Mouse (Mus musculus) intestine, embryonic 16.5 days (tissue): Measurements from ENCODE around the gene Fxr1. TPM values are rescaled to one million over a fixed set of nuclear protein-coding genes. Genes with fewer than 3 reads are reported as not detected.
A peak's percentile ranks its signal among the peaks of the same experiment; 100 is the strongest.

Source experiments
- ATAC-seq: fragments of 200-750 bp; cut with Nextera tagmentation; 2 replicates; pipeline ENCODE4 v1.8.0; 2017; ENCODE audit warnings: moderate TSS enrichment, moderate library complexity
- H3K27ac ChIP-seq: fragments of 300-500 bp; sonication (generic); 2 replicates; pipeline ENCODE4 v1.5.1; 2014; ENCODE audit warnings: mild to moderate bottlenecking, low read length
- H3K27me3 ChIP-seq: fragments of 300-500 bp; sonication (generic); replicated peaks from 2 replicates; pipeline ENCODE4 v1.6.1; 2014; ENCODE audit warnings: low read length, control low read depth, mixed read lengths; ENCODE audit not compliant: control insufficient read depth, insufficient read depth
- H3K36me3 ChIP-seq: fragments of 300-500 bp; sonication (generic); 2 replicates; pipeline ENCODE4 v1.6.1; 2014; ENCODE audit warnings: low read length, control low read depth; ENCODE audit not compliant: control insufficient read depth, insufficient read depth
- H3K4me1 ChIP-seq: fragments of 300-500 bp; sonication (generic); 2 replicates; pipeline ENCODE4 v1.6.1; 2014; ENCODE audit warnings: low read length, control low read depth, mixed read lengths; ENCODE audit not compliant: control insufficient read depth, insufficient read depth
- H3K4me2 ChIP-seq: fragments of 300-500 bp; sonication (generic); 2 replicates; pipeline ENCODE4 v1.6.1; 2014; ENCODE audit warnings: low read depth, low read length, control low read depth
- H3K4me3 ChIP-seq: fragments of 300-500 bp; sonication (generic); 2 replicates; pipeline ENCODE4 v1.5.1; 2014; ENCODE audit warnings: mild to moderate bottlenecking, low read length
- H3K9ac ChIP-seq: fragments of 300-500 bp; sonication (generic); 2 replicates; pipeline ENCODE4 v1.6.1; 2014; ENCODE audit warnings: low read depth, low read length
- H3K9me3 ChIP-seq: fragments of 300-500 bp; sonication (generic); 2 replicates; pipeline ENCODE4 v1.6.1; 2016; ENCODE audit warnings: low read length, control low read depth; ENCODE audit not compliant: control insufficient read depth
- WGBS: fragments of 180-500 bp; shearing (Covaris S2); extraction: QIAGEN DNeasy Blood & Tissue Kit; methylation state at CpG from one replicate; pipeline ENCODE4 v1.1.7; 2014; 5-methylcytosine and 5-hydroxymethylcytosine counted together
- polyA plus RNA-seq: library from polyadenylated mRNA; unstranded; fragments of >200 nt; fragmentation: Nextera tagmentation; extraction: Ambion mirVana; gene quantifications from 2 replicates; pipeline ENCODE4 v1.2.1, GENCODE M21; 2015

Fxr1 gene
- polyA plus RNA-seq, 1 experiment from 2014 or later, result 35.3 TPM

- no peak overlapping the region for H3K27ac ChIP-seq
- peaks cover 9% of the 10 kb centered on the region for H3K4me1 ChIP-seq
- H3K4me3 ChIP-seq, result peak overlapping the region; percentile 79; the same call in 1 of the 2 replicates
- peaks cover 4% of the 10 kb centered on the region; the same call in 1 of the 2 replicates for H3K36me3 ChIP-seq
- H3K4me2 ChIP-seq, result peak overlapping the region; percentile 63
- WGBS, result 87% methylated on average over 3 of the region's 3 CpGs
- H3K9me3 ChIP-seq, result no peaks in the 10 kb centered on the region
- H3K9ac ChIP-seq, result no peak overlapping the region
- no peak for ATAC-seq
- H3K27me3 ChIP-seq, result no peaks in the 10 kb centered on the region
Measured at GRCm38 (mm10) chr3:34081929-34082328, 62.2 kb downstream of the Fxr1 start.

DNA sequence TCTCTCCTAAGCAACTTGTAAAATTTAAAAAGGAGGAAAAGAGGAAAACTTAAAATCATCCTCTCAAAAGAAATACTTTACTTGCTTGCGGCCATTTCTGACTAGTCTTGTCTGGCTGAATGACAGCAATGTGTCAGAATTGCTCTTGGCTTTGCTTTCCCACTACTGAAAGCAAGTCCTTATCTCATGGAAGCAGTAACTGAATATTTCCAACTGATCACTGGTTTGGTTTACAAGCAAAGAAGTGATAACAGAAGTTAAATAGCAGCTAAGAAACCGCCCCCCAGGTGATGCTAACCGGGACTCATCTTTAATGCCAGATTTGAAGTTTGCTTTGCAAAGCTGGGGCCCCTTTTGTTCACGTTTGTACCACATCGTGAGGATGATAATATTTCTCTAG is 63.9 kb downstream of the Fxr1 start:
- Histone ChIP-seq H3K4me3 (no peak overlapping the region), H3K4me2 (no peak overlapping the region), H3K27me3 (no peaks in the 10 kb centered on the region), H3K27ac (no peak overlapping the region), H3K9me3 (no peaks in the 10 kb centered on the region), H3K4me1 (peaks cover 9% of the 10 kb centered on the region), H3K9ac (no peak overlapping the region), H3K36me3 (no peaks in the 10 kb centered on the region)
- ATAC-seq, result no peak
- 71% methylated on average over 5 of the region's 5 CpGs for WGBS

- WGBS, result 76% methylated on average over 2 of the region's 2 CpGs
- Histone ChIP-seq H3K4me2 (no peak overlapping the region), H3K36me3 (no peaks in the 10 kb centered on the region), H3K4me3 (no peak overlapping the region), H3K27me3 (no peaks in the 10 kb centered on the region; the same call in 1 of the 2 replicates), H3K4me1 (no peaks in the 10 kb centered on the region), H3K27ac (no peak overlapping the region), H3K9ac (no peak overlapping the region), H3K9me3 (no peaks in the 10 kb centered on the region)
- ATAC-seq, result no peak
Measured at GRCm38 (mm10) chr3:34102891-34103290, 83.1 kb downstream of the Fxr1 start.

- no peaks in the 10 kb centered on the region; the same call in 1 of the 2 replicates for H3K27me3 ChIP-seq
- ATAC-seq, result no peak
- WGBS, result 48% methylated on average over 7 of the region's 7 CpGs
Measured at GRCm38 (mm10) chr3:34103902-34104672, 84.3 kb downstream of the Fxr1 start.

GRCm38 (mm10) chr3:34106421-34106820 is 86.7 kb downstream of the Fxr1 start:
- H3K4me3 ChIP-seq, result no peak overlapping the region
- H3K4me1 ChIP-seq, result no peaks in the 10 kb centered on the region
- no peak overlapping the region for H3K27ac ChIP-seq
- no peaks in the 10 kb centered on the region for H3K36me3 ChIP-seq
- H3K4me2 ChIP-seq, result no peak overlapping the region
- no peak for ATAC-seq
- H3K27me3 ChIP-seq, result no peaks in the 10 kb centered on the region; the same call in 1 of the 2 replicates
- H3K9me3 ChIP-seq, result no peaks in the 10 kb centered on the region
- WGBS, result 11% methylated on average over 9 of the region's 9 CpGs
- H3K9ac ChIP-seq, result no peak overlapping the region

More at GRCm38 (mm10) chr3:34103902-34104672, 84.3 kb downstream of the Fxr1 start:
- Histone ChIP-seq H3K9me3 (no peaks in the 10 kb centered on the region), H3K9ac (no peak overlapping the region), H3K4me2 (no peak overlapping the region), H3K4me1 (no peaks in the 10 kb centered on the region), H3K36me3 (no peaks in the 10 kb centered on the region), H3K4me3 (no peak overlapping the region), H3K27ac (no peak overlapping the region)

DNA sequence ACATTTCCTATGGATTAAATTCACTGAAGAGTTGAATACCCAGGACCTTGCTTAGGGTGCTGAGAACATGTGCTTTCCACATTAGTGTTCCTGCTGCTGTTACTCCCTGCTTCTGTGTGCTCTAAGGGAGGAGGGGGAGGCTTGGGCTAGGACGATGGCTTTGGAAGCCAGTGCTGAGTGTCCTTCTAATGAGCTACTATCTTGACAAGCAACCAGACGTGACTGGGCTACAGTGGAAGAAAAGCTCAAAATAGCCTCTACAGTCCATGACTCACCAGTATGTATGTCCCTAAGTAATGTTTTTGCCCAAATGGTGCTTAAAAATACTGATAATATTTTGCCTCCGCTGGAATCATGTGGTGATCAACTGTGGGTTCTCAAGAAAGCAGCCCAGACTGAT is 87.9 kb downstream of the Fxr1 start:
- Histone ChIP-seq H3K27me3 (no peaks in the 10 kb centered on the region; the same call in 1 of the 2 replicates), H3K9ac (no peak overlapping the region), H3K9me3 (no peaks in the 10 kb centered on the region), H3K36me3 (no peaks in the 10 kb centered on the region), H3K27ac (no peak overlapping the region), H3K4me1 (no peaks in the 10 kb centered on the region), H3K4me2 (no peak overlapping the region), H3K4me3 (no peak overlapping the region)
- 75% methylated on average over 3 of the region's 3 CpGs for WGBS
- no peak for ATAC-seq

GRCm38 (mm10) chr3:34111941-34112685 is 92.4 kb downstream of the Fxr1 start:
- Histone ChIP-seq H3K9ac (no peak overlapping the region), H3K4me2 (no peak overlapping the region), H3K4me3 (no peak overlapping the region), H3K27ac (no peak overlapping the region), H3K36me3 (no peaks in the 10 kb centered on the region), H3K4me1 (no peaks in the 10 kb centered on the region), H3K9me3 (no peaks in the 10 kb centered on the region), H3K27me3 (no peaks in the 10 kb centered on the region)
- 68% methylated on average over 11 of the region's 11 CpGs for WGBS
- no peak for ATAC-seq

DNA sequence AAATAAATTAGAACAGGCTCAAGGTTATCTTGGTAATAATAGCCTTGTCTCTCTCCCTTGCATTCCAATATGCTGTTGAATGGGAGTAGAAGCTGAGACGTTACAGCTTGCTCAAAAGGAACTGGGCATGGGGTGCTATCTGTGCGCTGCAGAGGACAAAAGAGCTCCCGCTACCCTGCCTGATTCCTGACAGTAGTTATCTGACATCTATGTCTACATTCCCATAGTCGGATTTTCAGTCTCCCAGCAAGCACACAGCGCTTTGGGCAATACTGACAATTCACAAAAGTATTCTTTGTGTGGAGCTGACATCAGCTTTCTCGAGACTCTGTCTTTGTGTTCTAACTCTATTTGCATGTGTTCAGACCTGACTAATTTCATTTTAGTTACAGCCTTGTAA is 96.1 kb downstream of the Fxr1 start:
- no peak for ATAC-seq
- no peaks in the 10 kb centered on the region for H3K9me3 ChIP-seq
- H3K4me3 ChIP-seq, result no peak overlapping the region
- WGBS, result 54% methylated on average over 6 of the region's 6 CpGs
- H3K4me2 ChIP-seq, result no peak overlapping the region
- no peak overlapping the region for H3K27ac ChIP-seq
- no peaks in the 10 kb centered on the region for H3K4me1 ChIP-seq
- no peaks in the 10 kb centered on the region for H3K27me3 ChIP-seq
- no peaks in the 10 kb centered on the region for H3K36me3 ChIP-seq
- H3K9ac ChIP-seq, result no peak overlapping the region

- no peak for ATAC-seq
- 60% methylated on average over 4 of the region's 4 CpGs for WGBS
- Histone ChIP-seq H3K27ac (no peak overlapping the region), H3K9ac (no peak overlapping the region), H3K27me3 (no peaks in the 10 kb centered on the region), H3K4me1 (no peaks in the 10 kb centered on the region), H3K9me3 (no peaks in the 10 kb centered on the region), H3K4me3 (no peak overlapping the region), H3K36me3 (no peaks in the 10 kb centered on the region), H3K4me2 (no peak overlapping the region)
Measured at GRCm38 (mm10) chr3:34119869-34120268, 100.1 kb downstream of the Fxr1 start.
